Mouse (Mus musculus) activated CD4-positive, CD25-positive, alpha-beta regulatory T cell, adult 4 months (primary cell): ENCODE measurements around the gene Gli2. TPM values are rescaled to one million over a fixed set of nuclear protein-coding genes. Genes with fewer than 3 reads are reported as not detected.

Source experiments
- ATAC-seq: one replicate; pipeline ENCODE4 v1.8.0; 2017
- polyA plus RNA-seq, 2 experiments: library from polyadenylated mRNA; unstranded; fragments of 100-300 nt; shearing (Covaris generic); gene quantifications; one replicate each; pipeline ENCODE4 v1.2.1; 2017

The Gli2 gene
- polyA plus RNA-seq, 2 experiments from 2014 or later, result not detected

GRCm38 (mm10) chr1:118789871-118790270, 263.5 kb downstream of the Gli2 start:
- ATAC-seq, result no peak

GRCm38 (mm10) chr1:118789468-118789867, 264.0 kb downstream of the Gli2 start:
- ATAC-seq, result no peak

- ATAC-seq, result no peak
Measured at GRCm38 (mm10) chr1:118788813-118789212, 264.6 kb downstream of the Gli2 start.

- ATAC-seq, result no peak
Measured at GRCm38 (mm10) chr1:118787486-118787885, 265.9 kb downstream of the Gli2 start.
